Mouse (Mus musculus): Measurements from ENCODE around the gene Prr22.

DNA sequence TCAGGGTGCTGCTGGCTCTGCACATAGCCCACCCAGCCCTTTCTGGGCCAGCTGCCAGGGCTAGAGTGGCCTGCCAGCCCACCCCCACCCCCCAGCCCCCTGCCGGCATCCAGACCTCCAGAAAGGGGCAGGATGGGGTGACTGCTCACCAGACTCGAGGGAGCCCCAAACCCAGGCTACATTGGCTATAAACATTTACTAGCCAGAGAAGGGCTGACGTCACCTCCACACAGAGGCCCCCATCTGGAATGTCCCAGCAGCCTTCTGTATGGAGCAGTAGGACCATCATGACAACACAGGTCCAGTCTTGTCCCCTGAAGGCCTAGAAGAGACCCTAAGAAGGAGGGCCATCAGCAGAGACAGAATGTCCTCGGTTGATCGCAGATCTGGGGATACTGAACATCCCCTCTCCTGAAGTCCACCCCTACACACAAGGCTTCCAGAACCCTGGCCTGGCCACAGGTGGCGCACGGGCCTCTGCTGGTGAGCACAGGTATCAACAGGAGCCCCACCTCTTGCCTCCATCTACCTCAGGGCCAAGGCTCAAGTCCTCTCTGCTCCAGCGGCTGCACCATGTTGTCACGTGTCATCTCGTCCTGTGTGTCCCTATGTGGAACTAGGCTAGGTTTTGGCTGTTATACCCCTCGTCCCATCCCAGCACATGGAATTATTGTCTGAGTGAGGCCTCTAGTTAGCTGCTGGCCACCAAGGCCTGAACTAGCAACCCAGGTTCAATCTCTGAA lies 46.5 kb upstream of the Prr22 start:
- TF ChIP-seq CTCF (IDR thresholded peaks at IDR 0.05) (no peak), POLR2A (IDR thresholded peaks at IDR 0.05; ENCODE audit: insufficient read depth, low read depth, low read length) (no peak)
